Mouse (Mus musculus) CD4-positive, CD25-positive, alpha-beta regulatory T cell, adult 2 months (primary cell): Measurements from ENCODE around the gene Sstr3.

Experiments used
- DNase-seq: peaks from one replicate; pipeline ENCODE4 v3.0.0-alpha.2; 2012; ENCODE audit warnings: low read depth, low spot score

The Sstr3 gene

GRCm38 (mm10) chr15:78502437-78503132 lies 41.9 kb downstream of the Sstr3 start:
- DNase-seq, result peak; percentile 57

DNA sequence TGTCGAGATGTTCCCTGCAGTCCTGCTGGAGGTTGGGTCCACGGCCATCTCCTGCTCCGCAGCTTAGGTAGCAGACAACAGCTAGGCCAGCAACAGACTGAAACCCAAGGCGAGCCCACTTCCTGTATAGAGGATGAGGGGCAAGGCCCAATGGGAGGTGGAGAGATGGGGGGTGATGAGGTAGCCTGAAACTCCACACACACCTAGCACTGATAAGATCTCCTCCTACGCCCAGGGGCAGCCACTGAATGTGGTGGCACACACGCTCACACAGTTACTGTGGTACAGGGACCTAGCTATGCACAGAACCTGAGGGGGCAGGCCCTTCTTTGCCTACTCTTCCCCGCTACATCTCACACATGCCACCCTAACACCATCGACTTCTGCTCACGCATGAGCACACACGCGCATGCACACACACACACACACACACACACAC lies 49.5 kb downstream of the Sstr3 start, which contains the start of gene Il2rb:
TSS of gene Il2rb (minus strand) at position 304 of the 439 bp plus-strand sequence.
- DNase-seq, result peak; percentile 93

GRCm38 (mm10) chr15:78493401-78494010 lies 51.0 kb downstream of the Sstr3 start:
- DNase-seq, result peak; percentile 86

GRCm38 (mm10) chr15:78491301-78491700 lies 53.2 kb downstream of the Sstr3 start:
- no peak for DNase-seq

- DNase-seq, result peak; percentile 18
These were observed 54.6 kb downstream of the Sstr3 start for GRCm38 (mm10) chr15:78489906-78490305.

DNA sequence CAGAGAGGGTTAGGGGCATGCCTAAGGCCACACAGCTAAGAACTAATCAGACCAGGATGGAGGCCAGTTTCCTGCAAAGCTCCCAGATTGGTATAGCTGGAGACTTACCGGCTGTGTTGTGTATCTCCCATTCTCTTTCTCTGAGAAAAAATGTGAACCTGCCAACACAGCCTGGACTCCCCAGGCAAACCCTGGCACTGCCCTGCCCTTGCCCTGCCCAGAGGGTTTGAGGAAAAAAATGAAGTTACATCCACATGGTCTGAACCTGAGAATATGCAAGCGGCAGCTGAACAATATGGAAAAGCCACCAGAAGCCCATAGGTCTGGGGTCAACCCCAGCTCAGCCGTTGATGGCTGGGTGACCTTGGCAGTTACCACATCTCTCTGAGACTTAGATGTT lies 55.2 kb downstream of the Sstr3 start:
- no peak for DNase-seq

DNA sequence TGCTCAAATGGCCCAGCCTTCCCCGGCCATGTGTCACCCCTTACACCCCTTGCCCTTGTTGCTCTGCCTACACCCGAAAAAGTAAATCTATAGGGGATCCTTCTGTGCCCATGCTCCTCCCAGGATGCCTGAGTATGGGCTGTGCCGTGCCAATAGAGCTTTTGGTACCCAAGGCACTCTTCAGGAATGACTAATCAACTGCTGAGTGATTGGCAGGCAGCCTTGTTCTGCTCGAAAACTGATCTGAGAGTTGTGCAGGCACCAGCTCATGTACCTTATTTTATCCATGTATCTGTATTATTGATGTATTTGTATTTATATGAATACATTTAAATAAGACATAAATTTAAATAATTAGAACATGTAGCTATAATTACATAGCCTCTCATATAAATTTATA lies 57.4 kb downstream of the Sstr3 start:
- DNase-seq, result peak; percentile 16
